Mouse (Mus musculus) hindbrain, embryonic 10.5 days (tissue): ENCODE measurements around the gene Mall. TPM values are rescaled to one million over a fixed set of nuclear protein-coding genes. Genes with fewer than 3 reads are reported as not detected.
A peak's percentile ranks its signal among the peaks of the same experiment; 100 is the strongest.

Experiments used
- DNase-seq: peaks from one replicate; pipeline ENCODE4 v3.0.0-alpha.2; 2017; ENCODE audit warnings: low spot score
- H3K27ac ChIP-seq: fragments of 300-500 bp; sonication (generic); 2 replicates; pipeline ENCODE4 v1.5.1; 2016; ENCODE audit warnings: mild to moderate bottlenecking, moderate library complexity
- H3K27me3 ChIP-seq: fragments of 300-500 bp; sonication (generic); 2 replicates; pipeline ENCODE4 v1.6.1; 2016; ENCODE audit warnings: mild to moderate bottlenecking; ENCODE audit not compliant: poor library complexity, insufficient read depth, severe bottlenecking
- H3K36me3 ChIP-seq: fragments of 300-500 bp; sonication (generic); 2 replicates; pipeline ENCODE4 v1.6.1; 2016; ENCODE audit warnings: mild to moderate bottlenecking, moderate library complexity
- H3K4me1 ChIP-seq: fragments of 300-500 bp; sonication (generic); replicated peaks from 2 replicates; pipeline ENCODE4 v1.6.1; 2016; ENCODE audit warnings: mild to moderate bottlenecking
- H3K4me3 ChIP-seq: fragments of 300-500 bp; sonication (generic); 2 replicates; pipeline ENCODE4 v1.5.1; 2016; ENCODE audit warnings: mild to moderate bottlenecking, moderate library complexity
- H3K9me3 ChIP-seq: fragments of 300-500 bp; sonication (generic); 2 replicates; pipeline ENCODE4 v1.6.1; 2016; ENCODE audit warnings: mild to moderate bottlenecking, moderate library complexity
- WGBS: fragments of 180-500 bp; shearing (Covaris S2); methylation state at CpG from one replicate; pipeline ENCODE4 v1.1.7; 2016; 5-methylcytosine and 5-hydroxymethylcytosine counted together
- polyA plus RNA-seq: library from polyadenylated mRNA; unstranded; fragments of >200 nt; fragmentation: Nextera tagmentation; extraction: Ambion mirVana; gene quantifications from 2 replicates; pipeline ENCODE4 v1.2.1, GENCODE M21; 2016

The Mall gene
- polyA plus RNA-seq, 1 experiment from 2014 or later: 1.8 TPM

GRCm38 (mm10) chr2:127749376-127749775, 19.6 kb upstream of the Mall start:
- Histone ChIP-seq H3K9me3 (no peaks in the 10 kb centered on the region), H3K27ac (no peak overlapping the region), H3K4me3 (no peak overlapping the region), H3K36me3 (peaks cover 30% of the 10 kb centered on the region), H3K4me1 (0 out of 2 replicates have a peak, but pooled peaks cover 2% of the 10 kb centered on the region), H3K27me3 (no peaks in the 10 kb centered on the region)
- DNase-seq: no peak
- WGBS: 68% methylated on average over 1 of the region's 1 CpGs

DNA sequence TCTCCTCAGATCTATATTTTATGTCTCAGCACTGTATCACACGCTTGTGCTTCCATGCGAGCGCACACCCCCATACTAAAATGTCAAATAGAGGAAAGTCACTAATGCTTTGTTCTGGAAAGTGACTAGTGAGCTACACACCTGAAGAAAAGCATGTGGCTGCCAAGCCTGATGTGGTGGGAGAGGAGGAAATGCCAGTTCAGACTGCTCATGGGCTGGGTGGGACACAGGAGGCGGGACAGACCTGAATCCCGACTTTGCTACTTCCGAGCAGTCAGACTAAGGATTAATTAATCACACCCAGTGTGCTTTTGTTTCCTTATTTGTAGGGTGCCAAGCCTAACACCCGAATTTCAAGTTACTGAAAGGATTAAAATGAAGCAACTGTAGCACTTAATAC, 18.6 kb upstream of the Mall start:
- Histone ChIP-seq H3K4me1 (0 out of 2 replicates have a peak, but pooled peaks cover 3% of the 10 kb centered on the region), H3K9me3 (no peaks in the 10 kb centered on the region), H3K4me3 (no peak overlapping the region), H3K36me3 (peaks cover 30% of the 10 kb centered on the region), H3K27me3 (no peaks in the 10 kb centered on the region), H3K27ac (no peak overlapping the region)
- WGBS: 74% methylated on average over 7 of the region's 7 CpGs
- DNase-seq: no peak

DNA sequence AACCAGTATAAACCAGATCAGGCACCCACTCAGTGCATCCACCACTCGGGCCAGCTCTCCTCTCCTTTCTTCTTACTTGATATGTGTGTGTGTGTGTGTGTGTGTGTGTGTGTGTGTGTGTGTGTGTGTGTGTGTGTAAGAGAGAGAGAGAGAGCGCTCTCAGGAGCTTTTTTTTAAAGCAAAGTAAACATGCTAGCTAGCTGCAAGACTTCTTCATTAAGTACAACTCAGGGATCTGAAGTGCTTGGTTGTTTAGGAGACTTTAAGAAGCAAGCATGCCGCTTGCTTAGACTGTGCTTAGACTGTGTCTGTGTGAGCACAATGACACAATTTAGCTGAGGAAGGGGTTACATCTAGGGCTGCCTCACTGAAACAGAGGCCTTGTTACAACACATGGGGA, 12.9 kb upstream of the Mall start:
- H3K27me3 ChIP-seq: no peaks in the 10 kb centered on the region
- no peak for DNase-seq
- 81% methylated on average over 3 of the region's 3 CpGs for WGBS
- H3K9me3 ChIP-seq: no peaks in the 10 kb centered on the region
- no peak overlapping the region for H3K4me3 ChIP-seq
- peaks cover 47% of the 10 kb centered on the region for H3K36me3 ChIP-seq
- H3K27ac ChIP-seq: no peak overlapping the region
- peaks cover 11% of the 10 kb centered on the region for H3K4me1 ChIP-seq

DNA sequence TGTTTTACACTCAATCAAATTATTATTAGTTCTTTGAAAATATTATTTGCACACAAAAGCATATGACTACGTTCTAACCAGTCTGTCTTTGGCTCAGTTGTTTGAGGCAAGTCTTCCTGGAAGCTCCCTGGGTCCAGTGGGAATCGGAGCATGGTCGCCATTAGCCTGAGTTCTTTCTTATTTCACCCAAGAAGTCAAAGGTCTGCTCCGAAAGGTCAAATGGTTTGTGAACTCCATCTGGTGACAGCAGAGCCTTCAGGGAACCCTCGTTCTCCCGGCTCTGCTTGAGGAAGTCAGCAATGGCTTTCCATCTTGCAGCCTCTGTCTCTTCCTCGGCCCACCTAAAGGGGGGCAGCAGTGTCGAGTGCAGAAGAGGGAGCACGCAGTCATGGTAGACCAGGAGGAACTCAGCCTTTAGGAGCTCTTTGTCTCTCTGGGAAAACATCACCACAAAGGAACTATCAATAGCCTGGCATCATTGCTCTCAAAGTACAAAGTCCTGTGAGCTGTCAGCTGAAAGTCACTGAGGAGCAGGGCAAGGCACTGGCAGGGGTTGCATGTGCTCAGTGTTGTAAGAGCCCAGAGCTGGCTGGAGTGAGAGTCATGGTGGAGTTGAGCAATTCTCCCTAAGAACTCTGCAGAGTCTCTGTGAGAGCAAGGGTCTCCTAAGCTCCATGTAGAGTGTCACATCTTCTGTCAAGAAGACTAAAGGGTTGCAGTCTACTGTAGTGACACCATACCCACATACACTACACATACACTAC, 11.2 kb upstream of the Mall start:
- peak; percentile 28 for DNase-seq
- Histone ChIP-seq H3K27ac (peak overlapping the region; percentile 16; the same call in 1 of the 2 replicates), H3K4me3 (no peak overlapping the region), H3K27me3 (no peaks in the 10 kb centered on the region), H3K4me1 (peaks cover 11% of the 10 kb centered on the region), H3K36me3 (peaks cover 47% of the 10 kb centered on the region), H3K9me3 (no peaks in the 10 kb centered on the region)
- WGBS: 49% methylated on average over 9 of the region's 9 CpGs

DNA sequence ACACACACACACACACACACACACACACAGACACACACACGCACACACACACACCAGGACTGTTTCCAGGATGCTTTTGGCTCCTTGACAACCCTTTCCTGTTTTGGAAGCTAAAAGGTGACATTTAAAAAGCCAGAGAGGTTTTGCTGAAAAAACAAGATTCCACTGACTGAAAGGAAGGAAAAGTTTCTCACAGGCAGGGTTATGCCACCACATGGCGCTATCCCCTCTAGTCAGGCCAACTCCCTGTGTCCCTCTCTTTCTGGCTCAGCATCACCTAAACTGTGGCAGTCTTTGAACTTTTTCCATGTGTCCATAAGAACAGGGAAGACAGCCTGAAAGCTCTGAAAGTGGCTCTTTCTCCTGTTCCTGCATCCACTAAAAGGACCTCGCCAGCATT, 8.2 kb upstream of the Mall start:
- peaks cover 7% of the 10 kb centered on the region for H3K4me1 ChIP-seq
- DNase-seq: no peak
- WGBS: 73% methylated on average over 3 of the region's 3 CpGs
- no peaks in the 10 kb centered on the region for H3K27me3 ChIP-seq
- H3K27ac ChIP-seq: no peak overlapping the region
- H3K9me3 ChIP-seq: no peaks in the 10 kb centered on the region
- no peak overlapping the region for H3K4me3 ChIP-seq
- H3K36me3 ChIP-seq: peaks cover 18% of the 10 kb centered on the region

DNA sequence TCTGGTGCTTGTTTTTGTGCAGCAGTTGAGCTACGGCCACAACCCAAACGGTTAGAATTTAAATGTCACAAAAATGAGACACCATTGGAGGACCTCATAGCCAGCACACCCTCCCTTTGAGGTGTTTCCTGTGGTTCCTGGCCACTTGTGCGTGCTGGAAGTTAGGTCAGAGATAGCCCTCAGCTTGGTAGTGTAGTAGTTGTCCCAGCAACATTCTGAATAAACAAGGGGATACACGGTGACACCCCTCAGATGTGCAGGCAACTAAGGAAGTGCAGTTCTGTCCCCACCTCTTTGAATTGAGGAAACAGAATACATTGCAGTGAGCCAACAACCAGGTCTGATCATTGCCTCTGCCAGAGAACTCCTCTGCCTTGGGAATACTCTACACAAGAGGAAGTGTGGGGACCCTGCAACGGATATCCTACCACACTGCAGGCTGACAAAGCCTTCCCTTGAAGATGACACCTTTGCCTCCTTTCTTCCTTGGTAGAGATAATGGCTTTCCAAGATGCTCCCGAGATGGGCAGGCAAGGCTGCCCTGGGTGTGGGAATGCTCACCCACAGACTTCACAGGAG, 7.0 kb upstream of the Mall start:
- H3K27ac ChIP-seq: no peak overlapping the region
- no peaks in the 10 kb centered on the region for H3K9me3 ChIP-seq
- DNase-seq: no peak
- no peak overlapping the region for H3K4me3 ChIP-seq
- H3K36me3 ChIP-seq: peaks cover 11% of the 10 kb centered on the region
- H3K4me1 ChIP-seq: peaks cover 7% of the 10 kb centered on the region
- H3K27me3 ChIP-seq: no peaks in the 10 kb centered on the region
- WGBS: 85% methylated on average over 6 of the region's 6 CpGs

- no peak for DNase-seq
- Histone ChIP-seq H3K4me1 (peaks cover 4% of the 10 kb centered on the region), H3K27ac (no peak overlapping the region), H3K27me3 (peaks cover 6% of the 10 kb centered on the region), H3K36me3 (0 out of 2 replicates have a peak, but pooled peaks cover under 1% of the 10 kb centered on the region), H3K4me3 (no peak overlapping the region), H3K9me3 (no peaks in the 10 kb centered on the region)
- 85% methylated on average over 9 of the region's 9 CpGs for WGBS
Observed at GRCm38 (mm10) chr2:127735512-127736145, 5.9 kb upstream of the Mall start.

DNA sequence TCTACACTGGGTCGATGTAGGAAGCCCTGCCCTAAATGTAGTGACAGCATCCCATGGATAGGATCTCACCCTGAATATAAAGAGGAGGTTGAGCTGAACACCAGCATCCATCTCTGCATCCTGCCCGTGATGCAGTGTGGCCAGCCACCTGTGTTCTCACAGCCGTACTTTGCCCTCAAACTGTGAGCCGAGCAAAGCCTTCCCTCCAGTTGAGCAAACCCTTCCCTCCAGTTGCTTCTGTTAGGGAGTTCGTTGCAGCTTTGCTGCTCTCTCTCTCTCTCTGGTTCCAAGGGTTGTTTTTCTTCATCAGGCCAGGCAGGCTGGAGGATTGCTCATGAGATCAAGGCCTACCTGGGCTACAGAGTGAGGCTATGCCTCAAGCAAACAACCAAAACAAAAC, 5.2 kb upstream of the Mall start:
- H3K9me3 ChIP-seq: no peaks in the 10 kb centered on the region
- no peak overlapping the region for H3K4me3 ChIP-seq
- H3K27ac ChIP-seq: no peak overlapping the region
- DNase-seq: no peak
- H3K36me3 ChIP-seq: no peaks in the 10 kb centered on the region
- H3K4me1 ChIP-seq: peaks cover 11% of the 10 kb centered on the region
- H3K27me3 ChIP-seq: peaks cover 14% of the 10 kb centered on the region
- whole genome bisulfite sequencing: 82% methylated on average over 5 of the region's 5 CpGs

- WGBS: 41% methylated on average over 7 of the region's 7 CpGs
- Histone ChIP-seq H3K36me3 (no peaks in the 10 kb centered on the region), H3K27ac (no peak overlapping the region), H3K27me3 (peaks cover 33% of the 10 kb centered on the region), H3K4me3 (no peak overlapping the region), H3K9me3 (no peaks in the 10 kb centered on the region), H3K4me1 (peaks cover 21% of the 10 kb centered on the region)
- DNase-seq: no peak
Observed at GRCm38 (mm10) chr2:127730301-127730997, 717 bp upstream of the Mall start.

GRCm38 (mm10) chr2:127728661-127729450, 876 bp downstream of the Mall start:
- H3K4me1 ChIP-seq: peaks cover 28% of the 10 kb centered on the region
- peaks cover 33% of the 10 kb centered on the region for H3K27me3 ChIP-seq
- 32% methylated on average over 15 of the region's 15 CpGs for WGBS
- no peaks in the 10 kb centered on the region for H3K9me3 ChIP-seq
- no peak for DNase-seq
- H3K27ac ChIP-seq: no peak overlapping the region
- no peak overlapping the region for H3K4me3 ChIP-seq
- no peaks in the 10 kb centered on the region for H3K36me3 ChIP-seq

- H3K9me3 ChIP-seq: no peaks in the 10 kb centered on the region
- H3K36me3 ChIP-seq: no peaks in the 10 kb centered on the region
- peaks cover 30% of the 10 kb centered on the region for H3K4me1 ChIP-seq
- 77% methylated on average over 6 of the region's 6 CpGs for WGBS
- no peak for DNase-seq
- no peak overlapping the region for H3K4me3 ChIP-seq
- no peak overlapping the region for H3K27ac ChIP-seq
- peaks cover 33% of the 10 kb centered on the region for H3K27me3 ChIP-seq
Observed at GRCm38 (mm10) chr2:127728146-127728545, 1.6 kb downstream of the Mall start.

- Histone ChIP-seq H3K9me3 (no peaks in the 10 kb centered on the region), H3K27ac (0 out of 2 replicates have a peak overlapping the region, but pooled peaks have one; percentile 45), H3K36me3 (no peaks in the 10 kb centered on the region), H3K27me3 (peaks cover 2% of the 10 kb centered on the region; the same call in 1 of the 2 replicates), H3K4me1 (peaks cover 40% of the 10 kb centered on the region), H3K4me3 (no peak overlapping the region)
- DNase-seq: no peak
- WGBS: 59% methylated on average over 4 of the region's 4 CpGs
Observed at GRCm38 (mm10) chr2:127723193-127723592, 6.5 kb downstream of the Mall start.
